Mouse (Mus musculus) ES-E14 (cell line): ENCODE data around the gene Xpo1. TPM values are rescaled to one million over a fixed set of nuclear protein-coding genes. Genes with fewer than 3 reads are reported as not detected.

Experiments
- DNase-seq: peaks from one replicate; pipeline ENCODE4 v3.0.0-alpha.2; 2013; ENCODE audit warnings: low read depth, low spot score
- H3K27ac ChIP-seq: 2 replicates; pipeline ENCODE4 v1.5.1; 2012; ENCODE audit warnings: low read depth, mild to moderate bottlenecking, low read length, moderate library complexity, mixed read lengths; ENCODE audit not compliant: poor library complexity, insufficient read depth, severe bottlenecking
- H3K36me3 ChIP-seq: 2 replicates; pipeline ENCODE4 v1.6.1; 2012; ENCODE audit warnings: mild to moderate bottlenecking, low read length, moderate library complexity, mixed read lengths; ENCODE audit not compliant: control insufficient read depth, poor library complexity, insufficient read depth, severe bottlenecking
- H3K4me1 ChIP-seq, 2 experiments: fragments of 150-350 bp in 1 of 2; sonication (generic) in 1 of 2; 2 replicates each; pipeline ENCODE4 v1.6.1; 2012; ENCODE audit warnings: low read length in 2 of 2, mild to moderate bottlenecking in 1 of 2, mixed read lengths in 1 of 2; ENCODE audit not compliant: control insufficient read depth in 2 of 2, insufficient read depth in 2 of 2, poor library complexity in 1 of 2
- H3K4me3 ChIP-seq, 2 experiments: fragments of 150-350 bp in 1 of 2; sonication (generic) in 1 of 2; 2 replicates each; pipeline ENCODE4 v1.5.1; 2012; ENCODE audit warnings: low read length in 2 of 2, low read depth in 1 of 2, mild to moderate bottlenecking in 1 of 2, mixed read lengths in 1 of 2; ENCODE audit not compliant: insufficient read depth in 1 of 2, poor library complexity in 1 of 2, severe bottlenecking in 1 of 2
- H3K9ac ChIP-seq: 2 replicates; pipeline ENCODE4 v1.6.1; 2012; ENCODE audit warnings: low read depth, mild to moderate bottlenecking, low read length, mixed read lengths; ENCODE audit not compliant: poor library complexity, insufficient read depth, severe bottlenecking
- H3K9me3 ChIP-seq: fragments of 150-350 bp; sonication (generic); 2 replicates; pipeline ENCODE4 v1.6.1; 2012; ENCODE audit warnings: low read depth, mild to moderate bottlenecking, low read length; ENCODE audit not compliant: control insufficient read depth, insufficient read depth
- CHD2 ChIP-seq: IDR thresholded peaks from 2 replicates; pipeline ENCODE4 v1.6.1; 2014; ENCODE audit warnings: mild to moderate bottlenecking, low read depth, low read length, inconsistent platforms
- HCFC1 ChIP-seq: IDR thresholded peaks from 2 replicates; pipeline ENCODE4 v1.6.1; 2012; ENCODE audit warnings: low read length, inconsistent platforms, borderline replicate concordance; ENCODE audit not compliant: insufficient read depth
- MAFK ChIP-seq: IDR thresholded peaks from 2 replicates; pipeline ENCODE4 v1.6.1; 2014; ENCODE audit warnings: mild to moderate bottlenecking, low read depth, low read length, inconsistent platforms; ENCODE audit not compliant: insufficient read depth
- ZC3H11A ChIP-seq: IDR thresholded peaks from 2 replicates; pipeline ENCODE4 v1.6.1; 2012; ENCODE audit warnings: low read depth, mild to moderate bottlenecking, inconsistent platforms, low read length, borderline replicate concordance
- ZNF384 ChIP-seq: IDR thresholded peaks from 2 replicates; pipeline ENCODE4 v1.6.1; 2012; ENCODE audit warnings: low read depth, low read length, inconsistent platforms
- in situ Hi-C, 2 experiments: fragments of 600-800 bp; cut with MboI; formaldehyde crosslinking; loops; one replicate each; pipeline ENCODE4 v1.15.1; 2025; ENCODE audit warnings: low sequenced_read_pairs in 2 of 2, inconsistent platforms in 1 of 2; ENCODE audit not compliant: unreplicated experiment in 2 of 2
- total RNA-seq: library from RNA; depleted of rRNA; stranded (reverse); fragments of 300-350 nt; gene quantifications from 2 replicates; pipeline ENCODE4 v1.2.3, GENCODE M21; 2012

The Xpo1 gene
- total RNA-seq, 1 experiment: 245 TPM

GRCm38 (mm10) chr11:23260186-23260585 lies 4.3 kb downstream of the Xpo1 start:
- Histone ChIP-seq H3K36me3 (peaks cover 10% of the 10 kb centered on the region), H3K27ac (no peak overlapping the region; the same call in 1 of the 2 replicates), H3K9ac (peak overlapping the region; percentile 27; the same call in 1 of the 2 replicates), H3K4me1 (peaks cover 2 to 5% of the 10 kb centered on the region in 2 experiments; a peak in 2 of 4 replicates), H3K9me3 (no peaks in the 10 kb centered on the region), H3K4me3 (peak overlapping the region in 1 of 2 experiments; percentile 46; a peak in 2 of 4 replicates)
- TF ChIP-seq HCFC1 (no peak), CHD2 (no peak), MAFK (no peak), ZC3H11A (no peak), ZNF384 (no peak)
- no peak for DNase-seq
- in situ Hi-C loops: no loop called here

GRCm38 (mm10) chr11:23261490-23261889 lies 5.6 kb downstream of the Xpo1 start:
- no peak overlapping the region for H3K27ac ChIP-seq
- in situ Hi-C loops: no loop called here
- no peaks in the 10 kb centered on the region for H3K9me3 ChIP-seq
- H3K9ac ChIP-seq: no peak overlapping the region
- H3K36me3 ChIP-seq: peaks cover 13% of the 10 kb centered on the region
- TF ChIP-seq ZNF384 (no peak), HCFC1 (no peak), CHD2 (no peak), MAFK (no peak), ZC3H11A (no peak)
- DNase-seq: no peak
- H3K4me1 ChIP-seq: peaks cover 2 to 5% of the 10 kb centered on the region in 2 experiments; a peak in 2 of 4 replicates
- peak overlapping the region in 1 of 2 experiments; percentile 10; a peak in 1 of 4 replicates for H3K4me3 ChIP-seq

GRCm38 (mm10) chr11:23264949-23265348 lies 9.1 kb downstream of the Xpo1 start:
- in situ Hi-C loops: no loop called here
- Histone ChIP-seq H3K27ac (no peak overlapping the region), H3K9me3 (no peaks in the 10 kb centered on the region), H3K4me3 (no peak overlapping the region), H3K36me3 (peaks cover 13% of the 10 kb centered on the region), H3K9ac (no peak overlapping the region), H3K4me1 (peaks cover 2 to 3% of the 10 kb centered on the region in 2 experiments; a peak in 2 of 4 replicates)
- TF ChIP-seq HCFC1: no peak
- no peak for TF ChIP-seq CHD2
- no peak for TF ChIP-seq ZC3H11A
- TF ChIP-seq MAFK: no peak
- TF ChIP-seq ZNF384: no peak
- no peak for DNase-seq

- Histone ChIP-seq H3K36me3 (peaks cover 20% of the 10 kb centered on the region), H3K9me3 (no peaks in the 10 kb centered on the region), H3K4me3 (no peak overlapping the region), H3K4me1 (no peaks in the 10 kb centered on the region), H3K27ac (no peak overlapping the region), H3K9ac (no peak overlapping the region)
- TF ChIP-seq CHD2 (no peak), ZNF384 (peak; percentile 95), MAFK (no peak), ZC3H11A (no peak), HCFC1 (no peak)
- no peak for DNase-seq
- in situ Hi-C loops: loop anchor here in 1 of 2 experiments (5.0 kb wide), 1 partner anchor 275 kb away; no protein-coding TSS in a partner anchor
Measured at GRCm38 (mm10) chr11:23271770-23272724, 16.2 kb downstream of the Xpo1 start.
